Mouse (Mus musculus) MEL (cell line): ENCODE measurements around the gene Dohh. TPM values are rescaled to one million over a fixed set of nuclear protein-coding genes. Genes with fewer than 3 reads are reported as not detected.

Source experiments
- DNase-seq: peaks from one replicate; pipeline ENCODE4 v3.0.0; 2011; ENCODE audit warnings: low read depth, low spot score
- H3K27ac ChIP-seq: 2 replicates; pipeline ENCODE4 v1.5.1; 2012; ENCODE audit warnings: low read depth, mild to moderate bottlenecking, control low read depth, low read length, moderate library complexity; ENCODE audit not compliant: control insufficient read depth
- H3K27me3 ChIP-seq, 2 experiments: fragments of 150-350 bp in 1 of 2; sonication (generic) in 1 of 2; 2 replicates each; pipeline ENCODE4 v1.6.1; 2012; ENCODE audit warnings: low read length in 2 of 2, mild to moderate bottlenecking in 2 of 2, improper control_type of control experiment in 1 of 2, moderate library complexity in 1 of 2; ENCODE audit not compliant: insufficient read depth in 2 of 2, control insufficient read depth in 1 of 2
- H3K36me3 ChIP-seq, 2 experiments: 2 replicates each; pipeline ENCODE4 v1.6.1; 2012 to 2014; ENCODE audit warnings: low read length in 2 of 2, improper control_type of control experiment in 1 of 2, inconsistent platforms in 1 of 2, mild to moderate bottlenecking in 1 of 2; ENCODE audit not compliant: insufficient read depth in 2 of 2, control insufficient read depth in 1 of 2
- H3K4me1 ChIP-seq, 2 experiments: fragments of 150-350 bp in 1 of 2; sonication (generic) in 1 of 2; 2 replicates each; pipeline ENCODE4 v1.6.1; 2012; ENCODE audit warnings: low read length in 2 of 2, improper control_type of control experiment in 1 of 2, mild to moderate bottlenecking in 1 of 2; ENCODE audit not compliant: insufficient read depth in 2 of 2, control insufficient read depth in 1 of 2
- H3K4me3 ChIP-seq, 2 experiments: fragments of 150-350 bp in 1 of 2; sonication (generic) in 1 of 2; 2 replicates each; pipeline ENCODE4 v1.5.1; 2012; ENCODE audit warnings: low read depth in 2 of 2, low read length in 2 of 2, mild to moderate bottlenecking in 2 of 2, moderate library complexity in 2 of 2, control low read depth in 1 of 2, improper control_type of control experiment in 1 of 2; ENCODE audit not compliant: control insufficient read depth in 1 of 2, insufficient read depth in 1 of 2
- H3K79me2 ChIP-seq: 2 replicates; pipeline ENCODE4 v1.6.1; 2012; ENCODE audit warnings: mild to moderate bottlenecking, low read length, moderate library complexity; ENCODE audit not compliant: control insufficient read depth, poor library complexity, insufficient read depth
- H3K9ac ChIP-seq: 2 replicates; pipeline ENCODE4 v1.6.1; 2012; ENCODE audit warnings: low read depth, mild to moderate bottlenecking, control low read depth, low read length, moderate library complexity; ENCODE audit not compliant: control insufficient read depth, poor library complexity, severe bottlenecking
- H3K9me3 ChIP-seq: fragments of 150-350 bp; sonication (generic); replicated peaks from 2 replicates; pipeline ENCODE4 v1.6.1; 2012; ENCODE audit warnings: mild to moderate bottlenecking, low read length, improper control_type of control experiment, moderate library complexity; ENCODE audit not compliant: insufficient read depth
- CHD1 ChIP-seq: IDR thresholded peaks from 2 replicates; pipeline ENCODE4 v1.6.1; 2012; ENCODE audit warnings: low read depth, mild to moderate bottlenecking, inconsistent platforms, low read length, improper control_type of control experiment
- CTCF ChIP-seq, 3 experiments: IDR thresholded peaks in 2 of 3; conservative IDR thresholded peaks in 1 of 3; 2 replicates each; pipeline ENCODE4 v1.5.1; 2011 to 2012; ENCODE audit warnings: low read length in 3 of 3, low read depth in 2 of 3, mild to moderate bottlenecking in 2 of 3, improper control_type of control experiment in 1 of 3, inconsistent platforms in 1 of 3, mixed read lengths in 1 of 3, moderate library complexity in 1 of 3; ENCODE audit not compliant: control insufficient read depth in 1 of 3, insufficient read depth in 1 of 3, poor library complexity in 1 of 3, severe bottlenecking in 1 of 3
- E2F4 ChIP-seq: IDR thresholded peaks from 2 replicates; pipeline ENCODE4 v1.6.1; 2011; ENCODE audit warnings: low read depth, low read length, improper control_type of control experiment, borderline replicate concordance
- EP300 ChIP-seq, 2 experiments: IDR thresholded peaks; 2 replicates each; pipeline ENCODE4 v1.6.1; 2011; ENCODE audit warnings: improper control_type of control experiment in 2 of 2, low read length in 2 of 2, low read depth in 1 of 2, mild to moderate bottlenecking in 1 of 2
- ETS1 ChIP-seq: IDR thresholded peaks from 2 replicates; pipeline ENCODE4 v1.6.1; 2012; ENCODE audit warnings: low read depth, mild to moderate bottlenecking, inconsistent platforms, low read length, improper control_type of control experiment, moderate library complexity
- GABPA ChIP-seq: IDR thresholded peaks from 2 replicates; pipeline ENCODE4 v1.6.1; 2012; ENCODE audit warnings: low read depth, mild to moderate bottlenecking, inconsistent platforms, low read length, improper control_type of control experiment, moderate library complexity
- HCFC1 ChIP-seq: IDR thresholded peaks from 2 replicates; pipeline ENCODE4 v1.6.1; 2012; ENCODE audit warnings: low read depth, mild to moderate bottlenecking, inconsistent platforms, low read length, improper control_type of control experiment, moderate library complexity
- JUND ChIP-seq: IDR thresholded peaks from 2 replicates; pipeline ENCODE4 v1.6.1; 2011; ENCODE audit warnings: low read depth, mild to moderate bottlenecking, improper control_type of control experiment, low read length
- MAFK ChIP-seq: IDR thresholded peaks from 2 replicates; pipeline ENCODE4 v1.6.1; 2011; ENCODE audit warnings: low read depth, mild to moderate bottlenecking, low read length, improper control_type of control experiment, borderline replicate concordance
- MAX ChIP-seq: IDR thresholded peaks from 2 replicates; pipeline ENCODE4 v1.6.1; 2011; ENCODE audit warnings: low read length, improper control_type of control experiment
- MAZ ChIP-seq: IDR thresholded peaks from 2 replicates; pipeline ENCODE4 v1.6.1; 2012; ENCODE audit warnings: low read depth, mild to moderate bottlenecking, inconsistent platforms, low read length, improper control_type of control experiment
- NRF1 ChIP-seq: IDR thresholded peaks from 2 replicates; pipeline ENCODE4 v1.6.1; 2014; ENCODE audit warnings: low read depth, mild to moderate bottlenecking, inconsistent platforms, low read length, improper control_type of control experiment, moderate library complexity; ENCODE audit not compliant: poor library complexity, insufficient read depth, severe bottlenecking
- POLR2A ChIP-seq, 2 experiments: IDR thresholded peaks; 2 replicates each; pipeline ENCODE4 v1.6.1; 2011 to 2012; ENCODE audit warnings: low read length in 2 of 2, mild to moderate bottlenecking in 2 of 2, control low read depth in 1 of 2, improper control_type of control experiment in 1 of 2, low read depth in 1 of 2, moderate library complexity in 1 of 2; ENCODE audit not compliant: control insufficient read depth in 1 of 2, insufficient read depth in 1 of 2, poor library complexity in 1 of 2
- POLR2AphosphoS5 ChIP-seq: IDR thresholded peaks from 2 replicates; pipeline ENCODE4 v1.6.1; 2012; ENCODE audit warnings: low read depth, borderline replicate concordance, mild to moderate bottlenecking, inconsistent platforms, low read length, moderate library complexity, mixed read lengths
- RCOR1 ChIP-seq: IDR thresholded peaks from 2 replicates; pipeline ENCODE4 v1.6.1; 2012; ENCODE audit warnings: low read depth, mild to moderate bottlenecking, inconsistent platforms, low read length, improper control_type of control experiment
- SMC3 ChIP-seq: IDR thresholded peaks from 2 replicates; pipeline ENCODE4 v1.6.1; 2011; ENCODE audit warnings: low read depth, low read length, improper control_type of control experiment
- TAL1 ChIP-seq: IDR thresholded peaks from 2 replicates; pipeline ENCODE4 v1.6.1; 2012; ENCODE audit warnings: mild to moderate bottlenecking, inconsistent platforms, low read length, moderate library complexity, mixed read lengths
- TBP ChIP-seq: IDR thresholded peaks from 2 replicates; pipeline ENCODE4 v1.8.0; 2011; ENCODE audit warnings: low read depth, low read length, improper control_type of control experiment
- TCF12 ChIP-seq: IDR thresholded peaks from 2 replicates; pipeline ENCODE4 v1.6.1; 2014; ENCODE audit warnings: low read depth, mild to moderate bottlenecking, inconsistent platforms, low read length, improper control_type of control experiment, moderate library complexity
- UBTF ChIP-seq: IDR thresholded peaks from 2 replicates; pipeline ENCODE4 v1.6.1; 2012; ENCODE audit warnings: low read depth, mild to moderate bottlenecking, inconsistent platforms, low read length, improper control_type of control experiment, moderate library complexity, borderline replicate concordance; ENCODE audit not compliant: insufficient read depth
- USF2 ChIP-seq, 2 experiments: IDR thresholded peaks; 2 replicates each; pipeline ENCODE4 v1.6.1; 2011 to 2012; ENCODE audit warnings: improper control_type of control experiment in 2 of 2, low read length in 2 of 2, borderline replicate concordance in 1 of 2, inconsistent platforms in 1 of 2, low read depth in 1 of 2, mild to moderate bottlenecking in 1 of 2; ENCODE audit not compliant: insufficient read depth in 1 of 2
- ZC3H11A ChIP-seq: IDR thresholded peaks from 2 replicates; pipeline ENCODE4 v1.6.1; 2012; ENCODE audit warnings: low read depth, mild to moderate bottlenecking, inconsistent platforms, low read length, improper control_type of control experiment
- ZKSCAN1 ChIP-seq: IDR thresholded peaks from 2 replicates; pipeline ENCODE4 v1.6.1; 2012; ENCODE audit warnings: low read depth, mild to moderate bottlenecking, inconsistent platforms, low read length, improper control_type of control experiment, moderate library complexity
- ZMIZ1 ChIP-seq: IDR thresholded peaks from 2 replicates; pipeline ENCODE4 v1.6.1; 2012; ENCODE audit warnings: low read depth, mild to moderate bottlenecking, inconsistent platforms, low read length, improper control_type of control experiment, moderate library complexity
- ZNF384 ChIP-seq: IDR thresholded peaks from 2 replicates; pipeline ENCODE4 v1.6.1; 2012; ENCODE audit warnings: low read depth, mild to moderate bottlenecking, inconsistent platforms, low read length, improper control_type of control experiment
- polyA plus RNA-seq, 2 experiments: library from polyadenylated mRNA; stranded (reverse) in 1 of 2; unstranded in 1 of 2; fragments of >175 nt in 1 of 2; fragments of >200 nt in 1 of 2; gene quantifications; 2 replicates each; pipeline versions ENCODE4 v1.2.1 to v1.2.4; 2012; ENCODE audit warnings: low replicate concordance in 2 of 2, low read depth in 1 of 2; ENCODE audit not compliant: insufficient read length in 2 of 2, insufficient read depth in 1 of 2, missing spikeins in 1 of 2
- total RNA-seq: library from RNA; depleted of rRNA; stranded (reverse); fragments of 300-350 nt; gene quantifications from 2 replicates; pipeline ENCODE4 v1.2.3, GENCODE M21; 2012

Gene Dohh
- total and polyA plus RNA-seq, 3 experiments = 145 to 153 TPM; not detected in 1

GRCm38 (mm10) chr10:81415146-81415545 is 30.9 kb downstream of the Dohh start:
- Histone ChIP-seq H3K4me3 (no peak overlapping the region), H3K4me1 (no peaks in the 10 kb centered on the region), H3K27ac (no peak overlapping the region), H3K79me2 (no peaks in the 10 kb centered on the region), H3K36me3 (no peaks in the 10 kb centered on the region), H3K9ac (no peak overlapping the region), H3K27me3 (no peaks in the 10 kb centered on the region), H3K9me3 (no peaks in the 10 kb centered on the region)
- no peak for DNase-seq
- TF ChIP-seq CHD1 (no peak), POLR2A (IDR thresholded peaks at IDR 0.05; ENCODE audit: control insufficient read depth in 1 of 2, insufficient read depth in 1 of 2, low read depth in 1 of 2, low read length in 2 of 2, poor library complexity in 1 of 2) (no peak), MAFK (no peak), HCFC1 (no peak), NRF1 (no peak), UBTF (no peak), RCOR1 (no peak), MAZ (no peak), EP300 (IDR thresholded peaks at IDR 0.05; ENCODE audit: low read depth in 1 of 2, low read length in 2 of 2) (no peak), ZC3H11A (no peak), TCF12 (no peak), ZNF384 (no peak), GABPA (no peak), TBP (no peak)

- no peak for TF ChIP-seq ZKSCAN1
- TF ChIP-seq UBTF = no peak
- no peak for TF ChIP-seq NRF1
- no peak for TF ChIP-seq TAL1
- TF ChIP-seq SMC3 = no peak
- no peak for TF ChIP-seq ZMIZ1
- no peak for TF ChIP-seq E2F4
- no peak for TF ChIP-seq JUND
- no peak for TF ChIP-seq ETS1
- TF ChIP-seq POLR2AphosphoS5 = no peak
- no peak for TF ChIP-seq ZNF384
- no peak for TF ChIP-seq USF2 (IDR thresholded peaks at IDR 0.05; ENCODE audit: borderline replicate concordance in 1 of 2, insufficient read depth in 1 of 2, low read depth in 1 of 2, low read length in 2 of 2)
- TF ChIP-seq CHD1 = no peak
- TF ChIP-seq ZC3H11A = no peak
- TF ChIP-seq POLR2A (IDR thresholded peaks at IDR 0.05; ENCODE audit: control insufficient read depth in 1 of 2, insufficient read depth in 1 of 2, low read depth in 1 of 2, low read length in 2 of 2, poor library complexity in 1 of 2) = no peak
- no peak for TF ChIP-seq CTCF (IDR thresholded peaks at IDR 0.05 in 2 of 3, conservative IDR thresholded peaks at IDR 0.05 in 1 of 3; ENCODE audit: control insufficient read depth in 1 of 3, insufficient read depth in 1 of 3, low read depth in 2 of 3, low read length in 3 of 3, poor library complexity in 1 of 3, severe bottlenecking in 1 of 3)
- TF ChIP-seq MAX = no peak
- no peak for TF ChIP-seq HCFC1
- TF ChIP-seq MAFK = no peak
- TF ChIP-seq, all 39 proteins: peak for 0
- Histone ChIP-seq H3K79me2 (no peaks in the 10 kb centered on the region), H3K4me1 (no peaks in the 10 kb centered on the region), H3K9ac (no peak overlapping the region), H3K9me3 (no peaks in the 10 kb centered on the region), H3K36me3 (no peaks in the 10 kb centered on the region), H3K27ac (no peak overlapping the region), H3K27me3 (no peaks in the 10 kb centered on the region), H3K4me3 (no peak overlapping the region)
- no peak for DNase-seq
Measured at GRCm38 (mm10) chr10:81415549-81416310, 31.5 kb downstream of the Dohh start.
